Mouse (Mus musculus) gastrocnemius, adult 2 months (tissue): ENCODE data around the gene Dsn1. TPM values are rescaled to one million over a fixed set of nuclear protein-coding genes. Genes with fewer than 3 reads are reported as not detected.

Source experiments
- DNase-seq: peaks from one replicate; pipeline ENCODE4 v3.0.0; 2022
- H3K27ac ChIP-seq: fragments of 200-600 bp; 2 replicates; pipeline ENCODE4 v1.8.1; 2022; ENCODE audit warnings: mild to moderate bottlenecking
- H3K4me3 ChIP-seq: fragments of 200-600 bp; 2 replicates; pipeline ENCODE4 v1.8.1; 2022; ENCODE audit warnings: mild to moderate bottlenecking, moderate library complexity
- CTCF ChIP-seq: fragments of 200-600 bp; IDR thresholded peaks from 2 replicates; pipeline ENCODE4 v1.8.1; 2022; ENCODE audit warnings: antibody characterized with exemption, mild to moderate bottlenecking, moderate library complexity
- intact Hi-C: fragments of 180-260 bp; cut with DNase I; formaldehyde crosslinking; loops from one replicate; pipeline ENCODE4 v1.15.1; 2025
- total RNA-seq, 2 experiments: library from RNA; stranded (reverse); gene quantifications; 2 replicates each; pipeline ENCODE4 v1.2.3; 2021

The Dsn1 gene
- total RNA-seq, 2 experiments from 2014 or later = 1.2 to 1.6 TPM

DNA sequence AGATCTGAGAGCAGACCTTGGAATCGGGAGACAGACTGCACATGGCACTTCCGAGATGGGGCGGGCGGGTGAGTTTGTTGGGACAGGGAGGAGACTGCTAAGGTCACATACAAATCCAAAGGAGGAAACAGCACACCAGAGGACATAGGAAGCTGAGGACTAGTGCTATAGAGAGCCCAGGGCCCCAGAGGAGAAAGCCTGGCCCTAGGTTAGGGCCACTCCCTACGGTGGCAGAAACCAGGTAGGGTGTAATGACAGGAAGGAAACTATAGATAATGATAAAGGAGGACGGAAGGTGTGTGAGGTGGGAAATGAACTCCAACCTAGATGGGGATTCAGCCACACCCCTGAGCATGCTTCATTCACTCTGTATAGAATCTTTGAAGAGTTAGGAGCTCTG lies 5.4 kb upstream of the Dsn1 start:
- intact Hi-C loops = no loop called here
- no peak for TF ChIP-seq CTCF
- Histone ChIP-seq H3K27ac (no peak overlapping the region), H3K4me3 (no peak overlapping the region)
- DNase-seq = no peak

DNA sequence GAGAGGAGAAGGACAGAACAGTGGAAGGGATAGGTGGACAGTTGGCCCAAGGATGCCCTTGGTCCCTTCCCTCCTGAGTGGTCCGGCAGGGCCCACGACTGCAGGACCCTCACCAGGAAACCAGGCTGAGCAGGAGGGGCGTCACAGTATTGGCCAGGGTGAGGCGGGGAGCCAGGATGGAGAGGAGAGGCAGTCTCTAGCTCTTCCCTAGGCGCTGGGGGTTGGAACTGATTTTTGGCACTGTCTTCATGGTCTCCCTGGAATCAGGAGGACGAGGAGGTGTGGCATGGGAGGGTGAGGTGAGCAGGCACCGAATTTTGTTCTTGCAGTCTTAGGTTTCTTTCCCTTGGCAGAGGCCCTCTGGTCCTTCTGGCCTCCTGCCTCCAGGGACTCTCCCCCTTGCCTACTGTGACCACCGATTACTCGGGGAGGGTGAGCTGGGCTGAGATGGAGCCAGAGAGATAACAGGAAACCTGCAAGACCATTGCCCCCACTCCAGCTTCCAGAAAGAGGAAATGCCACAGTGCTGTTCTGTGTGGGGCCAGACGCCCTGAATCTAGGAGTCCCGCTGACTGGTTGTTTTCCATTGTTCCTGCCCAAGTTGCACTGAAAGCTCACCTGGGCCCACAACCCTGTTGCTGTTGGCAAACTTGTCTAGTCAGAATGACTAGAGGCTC lies 3.8 kb upstream of the Dsn1 start:
- Histone ChIP-seq H3K27ac (0 out of 2 replicates have a peak overlapping the region, but pooled peaks have one; percentile 10), H3K4me3 (no peak overlapping the region)
- intact Hi-C loops = no loop called here
- no peak for TF ChIP-seq CTCF
- DNase-seq = no peak

DNA sequence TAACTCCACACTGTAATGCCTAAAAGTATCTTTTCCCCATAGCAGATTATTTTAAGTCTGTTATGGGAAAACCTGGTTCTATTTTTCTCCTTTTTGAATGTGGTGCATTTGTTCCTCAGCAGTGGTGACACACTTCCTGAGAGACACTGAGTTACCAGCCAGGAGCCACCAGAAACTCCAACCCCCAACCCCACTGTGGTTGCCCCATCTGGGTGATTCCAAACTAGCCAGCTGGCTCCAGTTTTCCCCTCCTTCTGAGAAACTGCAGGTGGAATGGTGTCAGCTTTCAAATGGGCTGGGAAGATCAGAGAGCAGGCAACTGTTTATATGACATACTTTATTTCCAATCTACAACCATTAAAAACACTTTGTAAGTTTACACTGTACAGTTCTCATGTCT lies 3.2 kb upstream of the Dsn1 start:
- intact Hi-C loops = no loop called here
- DNase-seq = no peak
- TF ChIP-seq CTCF = no peak
- 0 out of 2 replicates have a peak overlapping the region, but pooled peaks have one; percentile 12 for H3K27ac ChIP-seq
- H3K4me3 ChIP-seq = no peak overlapping the region

- intact Hi-C loops = no loop called here
- Histone ChIP-seq H3K27ac (no peak overlapping the region), H3K4me3 (no peak overlapping the region)
- no peak for TF ChIP-seq CTCF
- DNase-seq = no peak
Measured at GRCm38 (mm10) chr2:157008509-157008908, 1.6 kb upstream of the Dsn1 start.

DNA sequence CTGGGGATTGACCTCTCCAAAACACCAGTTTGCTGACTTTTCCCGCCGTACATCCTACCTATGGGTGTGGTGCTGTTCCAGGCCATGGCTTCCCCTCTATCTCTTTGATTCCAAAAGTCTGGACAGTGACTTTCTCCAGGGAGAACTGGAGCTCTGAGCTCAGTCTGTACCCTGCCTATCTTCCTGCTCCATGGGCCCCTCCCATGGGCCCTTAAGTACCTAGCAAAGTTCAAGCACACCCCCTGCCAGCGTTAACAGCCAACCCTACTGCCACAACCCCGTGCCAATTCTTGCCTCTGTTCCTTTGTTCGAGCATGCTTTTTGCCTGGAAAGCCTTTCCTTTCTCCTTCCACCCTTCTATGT lies 261 bp upstream of the Dsn1 start:
- no peak for TF ChIP-seq CTCF
- H3K4me3 ChIP-seq = peak overlapping the region; percentile 78
- no peak for DNase-seq
- intact Hi-C loops = no loop called here
- H3K27ac ChIP-seq = peak overlapping the region; percentile 83

DNA sequence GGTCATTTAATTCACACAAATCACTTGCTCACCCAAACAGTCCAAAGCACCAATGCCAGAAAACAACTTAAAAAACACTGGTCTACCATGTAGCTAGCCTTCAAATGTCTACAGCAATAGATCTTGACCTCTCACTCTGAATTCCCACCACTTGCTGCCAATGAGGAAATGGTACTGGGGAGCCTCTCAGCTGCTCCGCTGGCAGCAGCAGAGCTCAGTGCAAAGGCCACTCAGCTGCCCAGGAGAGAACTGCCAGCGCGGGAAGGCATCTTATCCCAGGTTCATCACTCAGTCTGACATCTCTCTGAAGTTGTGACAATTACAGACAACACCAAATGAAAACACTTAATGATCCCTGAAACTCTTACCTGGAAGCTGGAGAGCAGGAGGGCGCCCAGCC lies 4.6 kb downstream of the Dsn1 start:
- no peak overlapping the region for H3K27ac ChIP-seq
- no peak for DNase-seq
- no peak for TF ChIP-seq CTCF
- intact Hi-C loops = no loop called here
- no peak overlapping the region for H3K4me3 ChIP-seq

DNA sequence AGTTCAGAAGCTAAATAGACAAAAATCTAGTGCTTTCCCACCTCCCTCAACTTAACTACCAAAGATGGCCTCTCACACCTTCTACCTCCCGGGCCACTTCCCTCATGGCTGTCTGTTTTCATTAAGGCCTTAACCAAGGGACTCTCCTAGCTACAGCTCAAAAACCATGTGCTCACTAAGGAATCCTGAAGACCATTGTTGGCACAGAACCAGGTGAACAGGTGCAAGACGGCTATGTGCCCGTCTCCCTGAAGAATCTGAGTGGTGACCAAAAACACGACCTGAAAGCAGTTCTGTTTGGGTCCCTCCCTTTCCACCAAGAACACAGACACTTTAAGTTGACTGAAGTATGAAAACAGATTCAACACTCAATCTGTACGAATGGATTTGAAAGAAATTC lies 8.7 kb downstream of the Dsn1 start:
- no peak for TF ChIP-seq CTCF
- DNase-seq = no peak
- Histone ChIP-seq H3K4me3 (no peak overlapping the region), H3K27ac (no peak overlapping the region)
- intact Hi-C loops = loop anchor here (10.0 kb wide), 1 partner anchor 193 kb away; no protein-coding TSS in a partner anchor

GRCm38 (mm10) chr2:156996576-156996975 lies 10.4 kb downstream of the Dsn1 start:
- no peak overlapping the region for H3K4me3 ChIP-seq
- intact Hi-C loops = loop anchor here (1.0 to 10.0 kb wide), 3 partner anchors 91 to 192 kb away; no protein-coding TSS in a partner anchor
- peak; percentile 64 for DNase-seq
- H3K27ac ChIP-seq = no peak overlapping the region; the same call in 1 of the 2 replicates
- peak; percentile 87 for TF ChIP-seq CTCF

- intact Hi-C loops = loop anchor here (10.0 kb wide), 1 partner anchor 187 kb away; no protein-coding TSS in a partner anchor
- peak; percentile 51 for TF ChIP-seq CTCF
- peak; percentile 98 for DNase-seq
- H3K4me3 ChIP-seq = peak within 1 kb of the TSS; percentile 100
- peak within 1 kb of the TSS; percentile 93 for H3K27ac ChIP-seq
Measured at GRCm38 (mm10) chr2:156991470-156992319, 15.3 kb downstream of the Dsn1 start, which contains the start of gene Ndrg3. Gene Ndrg3, minus strand, starts transcription at chr2:156992056.

GRCm38 (mm10) chr2:156990727-156991431 lies 16.1 kb downstream of the Dsn1 start:
- DNase-seq = peak; percentile 32
- intact Hi-C loops = loop anchor here (10.0 kb wide), 1 partner anchor 186 kb away; no protein-coding TSS in a partner anchor

DNA sequence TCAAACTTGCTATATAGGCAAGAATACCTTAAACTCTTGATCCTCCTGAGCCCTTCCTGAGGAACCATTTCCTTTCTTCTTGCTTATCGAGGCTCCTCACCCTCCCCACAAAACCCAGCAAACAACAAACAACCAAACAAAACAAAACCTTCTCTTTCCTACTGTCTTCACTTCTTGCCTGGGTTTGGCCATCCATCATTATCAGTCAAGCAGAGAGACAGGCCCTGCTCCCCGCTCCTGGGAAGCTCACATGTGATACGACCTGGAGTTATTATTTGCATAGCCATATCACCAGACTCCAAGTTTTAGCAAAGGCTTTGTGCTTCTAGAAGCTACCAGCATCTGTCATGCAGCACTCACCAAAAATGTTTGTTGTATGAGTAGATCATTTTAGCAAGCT lies 19.6 kb downstream of the Dsn1 start:
- TF ChIP-seq CTCF = no peak
- intact Hi-C loops = no loop called here
- DNase-seq = no peak
- H3K27ac ChIP-seq = no peak overlapping the region
- no peak overlapping the region for H3K4me3 ChIP-seq

More at GRCm38 (mm10) chr2:156990727-156991431, 16.1 kb downstream of the Dsn1 start:
- Histone ChIP-seq H3K27ac (peak overlapping the region; percentile 93), H3K4me3 (peak overlapping the region; percentile 100)
- no peak for TF ChIP-seq CTCF

DNA sequence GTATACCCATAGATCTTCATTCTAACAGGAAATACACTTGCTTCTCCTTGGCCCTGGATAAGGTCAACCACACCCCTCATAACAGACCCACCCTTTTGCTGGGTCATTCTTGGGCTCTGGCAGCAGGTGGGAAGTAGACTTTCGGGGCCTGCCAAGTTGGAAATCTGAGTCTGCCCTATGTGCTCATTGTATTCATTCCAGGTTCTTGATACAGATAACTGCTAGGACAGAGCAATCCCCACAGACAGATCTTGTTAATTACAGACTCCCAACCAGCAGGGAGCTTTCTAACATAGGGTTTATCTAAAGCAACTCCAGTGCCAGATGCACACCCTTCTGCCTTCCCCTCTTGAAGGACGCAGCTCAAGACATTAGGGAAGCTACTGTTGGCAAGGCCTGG lies 24.1 kb downstream of the Dsn1 start:
- Histone ChIP-seq H3K4me3 (peak overlapping the region; percentile 26), H3K27ac (peak overlapping the region; percentile 84)
- intact Hi-C loops = no loop called here
- TF ChIP-seq CTCF = no peak
- peak; percentile 40 for DNase-seq

- no peak overlapping the region for H3K4me3 ChIP-seq
- TF ChIP-seq CTCF = no peak
- peak overlapping the region; percentile 44; the same call in 1 of the 2 replicates for H3K27ac ChIP-seq
- intact Hi-C loops = no loop called here
- no peak for DNase-seq
Measured at GRCm38 (mm10) chr2:156981291-156981690, 25.7 kb downstream of the Dsn1 start.
